Mouse (Mus musculus): Measurements from ENCODE around the gene Tmem182. TPM values are rescaled to one million over a fixed set of nuclear protein-coding genes. Genes with fewer than 3 reads are reported as not detected.

Tmem182 gene
- total and polyA plus RNA-seq, 3 experiments: not detected

- DNase-seq (ENCODE audit: extremely low read depth): no peak
- no peak overlapping the region for H3K4me3 ChIP-seq (replicated peaks in 1 of 3; ENCODE audit: low read depth in 2 of 3, low read length in 2 of 3, poor library complexity in 1 of 3)
- no peak overlapping the region for H3K27ac ChIP-seq (ENCODE audit: insufficient read depth, low read depth)
- peaks cover 54% of the 10 kb centered on the region for H3K9me3 ChIP-seq (replicated peaks; ENCODE audit: low read length)
- dilution Hi-C loops (cut with MboI; ENCODE audit: extremely low pct_ligation_motif_present, extremely low pct_unique_long_range_greater_than_20kb, low sequenced_read_pairs): no loop called here
- in situ Hi-C loops (cut with MboI; ENCODE audit: low pct_ligation_motif_present, low pct_unique_long_range_greater_than_20kb, low sequenced_read_pairs): no loop called here
- H3K27me3 ChIP-seq (replicated peaks): no peaks in the 10 kb centered on the region
- no peak overlapping the region for H3K4me2 ChIP-seq (ENCODE audit: insufficient read depth, low read depth, poor library complexity, severe bottlenecking)
- no peaks in the 10 kb centered on the region for H3K79me2 ChIP-seq (replicated peaks; ENCODE audit: control insufficient read depth, extremely low read depth, insufficient read depth, poor library complexity, severe bottlenecking)
- no peaks in the 10 kb centered on the region for H3K4me1 ChIP-seq (ENCODE audit: control insufficient read depth in 1 of 2, insufficient read depth in 2 of 2)
- no peaks in the 10 kb centered on the region for H3K36me3 ChIP-seq (replicated peaks in 1 of 2; ENCODE audit: control insufficient read depth in 1 of 2, insufficient read depth in 1 of 2, low read length in 1 of 2)
- no peak overlapping the region for H3K9ac ChIP-seq (ENCODE audit: insufficient read depth, low read depth)
- TF ChIP-seq MAX (IDR thresholded peaks at IDR 0.05; ENCODE audit: low read length) (no peak), KAT2A (IDR thresholded peaks at IDR 0.05; ENCODE audit: insufficient replicate concordance, low read length) (no peak), UBTF (IDR thresholded peaks at IDR 0.05; ENCODE audit: low read depth, low read length) (no peak), CHD2 (IDR thresholded peaks at IDR 0.05; ENCODE audit: low read length) (no peak), NELFE (IDR thresholded peaks at IDR 0.05; ENCODE audit: low read depth, low read length) (no peak)
Measured at GRCm38 (mm10) chr1:40815071-40815845, 9.9 kb downstream of the Tmem182 start.

GRCm38 (mm10) chr1:40824517-40824916, 19.1 kb downstream of the Tmem182 start:
- in situ Hi-C loops (cut with MboI; ENCODE audit: low pct_ligation_motif_present, low pct_unique_long_range_greater_than_20kb, low sequenced_read_pairs) (no loop called here), dilution Hi-C loops (cut with MboI; ENCODE audit: extremely low pct_ligation_motif_present, extremely low pct_unique_long_range_greater_than_20kb, low sequenced_read_pairs) (no loop called here)
- no peaks in the 10 kb centered on the region for H3K36me3 ChIP-seq (replicated peaks in 1 of 2; ENCODE audit: control insufficient read depth in 1 of 2, insufficient read depth in 1 of 2, low read length in 1 of 2)
- DNase-seq (ENCODE audit: extremely low read depth): no peak
- H3K4me3 ChIP-seq (replicated peaks in 1 of 3; ENCODE audit: low read depth in 2 of 3, low read length in 2 of 3, poor library complexity in 1 of 3): no peak overlapping the region
- no peaks in the 10 kb centered on the region for H3K4me1 ChIP-seq (ENCODE audit: control insufficient read depth in 1 of 2, insufficient read depth in 2 of 2)
- no peak for TF ChIP-seq HCFC1 (IDR thresholded peaks at IDR 0.05; ENCODE audit: low read depth, low read length)
- no peak for TF ChIP-seq ZMIZ1 (IDR thresholded peaks at IDR 0.05; ENCODE audit: low read depth, low read length)
- TF ChIP-seq CTCF (conservative IDR thresholded peaks at IDR 0.05 in 1 of 2, IDR thresholded peaks at IDR 0.05 in 1 of 2; ENCODE audit: low read depth in 2 of 2, low read length in 2 of 2): no peak
- TF ChIP-seq RCOR1 (conservative IDR thresholded peaks at IDR 0.05; ENCODE audit: low read depth, low read length): no peak
- TF ChIP-seq TBP (conservative IDR thresholded peaks at IDR 0.05; ENCODE audit: low read depth, low read length): no peak
- no peak for TF ChIP-seq MYC (IDR thresholded peaks at IDR 0.05; ENCODE audit: low read depth, low read length)
- TF ChIP-seq ZC3H11A (IDR thresholded peaks at IDR 0.05; ENCODE audit: low read depth, low read length): no peak
- TF ChIP-seq E2F4 (IDR thresholded peaks at IDR 0.05; ENCODE audit: insufficient replicate concordance, low read depth, low read length): no peak
- TF ChIP-seq SMC3 (IDR thresholded peaks at IDR 0.05; ENCODE audit: low read depth, low read length): no peak
- no peak for TF ChIP-seq RAD21 (IDR thresholded peaks at IDR 0.05; ENCODE audit: low read depth, low read length)
- no peak for TF ChIP-seq CHD2 (IDR thresholded peaks at IDR 0.05; ENCODE audit: low read length)
- TF ChIP-seq IRF4 (IDR thresholded peaks at IDR 0.05; ENCODE audit: low read depth, low read length): no peak
- no peak for TF ChIP-seq NRF1 (IDR thresholded peaks at IDR 0.05; ENCODE audit: low read depth, low read length)
- TF ChIP-seq UBTF (IDR thresholded peaks at IDR 0.05; ENCODE audit: low read depth, low read length): no peak
- no peak for TF ChIP-seq MAFK (IDR thresholded peaks at IDR 0.05; ENCODE audit: insufficient replicate concordance, low read length)
- TF ChIP-seq KAT2A (IDR thresholded peaks at IDR 0.05; ENCODE audit: insufficient replicate concordance, low read length): no peak
- no peak for TF ChIP-seq SIN3A (IDR thresholded peaks at IDR 0.05; ENCODE audit: low read length)
- H3K9me3 ChIP-seq (replicated peaks; ENCODE audit: low read length): peaks cover 71% of the 10 kb centered on the region
- no peaks in the 10 kb centered on the region for H3K27me3 ChIP-seq (replicated peaks)
- H3K9ac ChIP-seq (ENCODE audit: insufficient read depth, low read depth): no peak overlapping the region
- no peak overlapping the region for H3K4me2 ChIP-seq (ENCODE audit: insufficient read depth, low read depth, poor library complexity, severe bottlenecking)
- H3K27ac ChIP-seq (ENCODE audit: insufficient read depth, low read depth): no peak overlapping the region
- no peaks in the 10 kb centered on the region for H3K79me2 ChIP-seq (replicated peaks; ENCODE audit: control insufficient read depth, extremely low read depth, insufficient read depth, poor library complexity, severe bottlenecking)
